Mouse (Mus musculus) bone marrow, adult 2 months (tissue): ENCODE data around the gene Gm13757.

Experiments used
- CTCF ChIP-seq: fragments of 200-500 bp; IDR thresholded peaks from 2 replicates; pipeline ENCODE4 v1.5.1; 2011; ENCODE audit warnings: low read length, control low read depth; ENCODE audit not compliant: control insufficient read depth, insufficient read depth
- POLR2A ChIP-seq: fragments of 200-500 bp; IDR thresholded peaks from 2 replicates; pipeline ENCODE4 v1.6.1; 2011; ENCODE audit warnings: low read depth, mild to moderate bottlenecking, control low read depth, low read length, borderline replicate concordance; ENCODE audit not compliant: control insufficient read depth

DNA sequence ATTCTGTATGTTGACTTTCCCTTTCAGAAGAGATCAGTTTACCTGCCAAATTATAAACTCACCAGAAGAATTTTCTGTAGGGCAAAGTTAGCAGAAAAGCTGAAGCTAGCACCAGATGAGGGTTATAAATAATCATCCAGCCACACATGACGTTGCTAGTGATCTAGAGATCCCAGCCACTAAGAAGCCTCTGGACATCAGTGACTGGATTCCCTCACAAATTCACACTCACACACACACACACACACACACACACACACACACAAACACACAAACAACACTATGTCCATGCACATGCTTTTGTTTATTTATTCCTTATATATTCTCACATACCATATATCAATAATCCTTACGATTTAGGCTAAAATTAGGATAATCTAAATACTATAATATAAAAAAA lies 29.9 kb downstream of the Gm13757 start, which contains the start of gene Olfr1180:
- TF ChIP-seq CTCF (no peak), POLR2A (no peak)
